Mouse (Mus musculus) B cell, adult 2 months (primary cell): Measurements from ENCODE around the gene Macrod1.

Experiments used
- DNase-seq, 2 experiments: peaks; one replicate each; pipeline ENCODE4 v3.0.0; 2022

Gene Macrod1

DNA sequence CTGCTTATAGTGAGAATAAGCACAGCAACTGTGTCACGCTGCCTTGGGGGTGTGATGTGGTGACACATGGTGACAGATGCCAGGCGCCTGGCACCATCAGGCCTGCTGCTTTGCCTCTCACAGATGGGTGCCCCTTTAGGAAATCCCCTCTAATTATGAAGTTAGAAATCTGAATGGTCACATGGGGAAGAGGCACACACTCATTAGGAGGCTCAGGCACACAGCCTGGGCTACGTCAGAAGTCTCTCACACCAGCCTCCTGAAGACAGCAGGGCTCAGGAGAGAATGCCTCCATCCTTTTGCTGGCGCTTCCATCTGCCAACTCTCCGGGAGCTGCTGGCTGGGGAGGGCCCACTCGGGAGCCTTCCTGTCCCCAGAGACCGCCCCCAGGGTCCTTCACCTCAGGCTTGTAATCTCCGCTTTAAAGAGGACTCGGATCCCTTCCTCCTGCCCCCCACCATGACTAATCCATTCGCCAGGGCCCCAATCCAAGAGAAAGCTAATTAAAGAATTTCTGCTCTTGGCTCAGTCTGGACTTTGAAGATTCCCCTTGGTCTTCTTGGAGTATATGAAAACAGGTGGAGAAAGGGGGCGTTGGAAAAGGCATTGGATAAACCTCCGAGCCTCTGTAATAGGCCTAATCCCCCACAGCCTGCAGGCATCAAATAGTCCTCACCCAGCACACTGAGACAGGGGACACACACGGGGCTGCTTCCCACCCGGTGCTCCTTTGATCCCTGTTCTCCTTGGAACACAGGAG, 26.6 kb downstream of the Macrod1 start:
- peak in 1 of 2 experiments; percentile 19 for DNase-seq

DNA sequence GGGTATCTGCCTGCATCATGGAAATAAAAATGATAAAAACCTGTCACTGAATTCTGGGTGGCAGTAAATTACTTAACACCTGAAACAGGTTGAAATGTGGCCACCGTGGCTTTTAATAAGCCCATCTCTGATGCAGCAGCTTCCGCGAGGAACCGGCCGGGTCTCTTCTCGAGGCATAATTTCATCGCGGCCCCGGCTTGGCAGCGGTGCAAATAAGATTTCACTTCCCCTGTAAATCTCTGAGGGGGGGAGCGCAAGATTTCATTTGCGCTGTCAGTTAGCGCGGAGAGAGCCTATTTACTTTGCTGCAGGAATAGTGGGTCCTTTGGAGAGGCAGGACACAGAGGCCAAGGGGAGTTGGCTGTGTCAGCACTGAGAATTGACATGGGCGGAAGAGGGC, 28.1 kb downstream of the Macrod1 start:
- no peak for DNase-seq

DNA sequence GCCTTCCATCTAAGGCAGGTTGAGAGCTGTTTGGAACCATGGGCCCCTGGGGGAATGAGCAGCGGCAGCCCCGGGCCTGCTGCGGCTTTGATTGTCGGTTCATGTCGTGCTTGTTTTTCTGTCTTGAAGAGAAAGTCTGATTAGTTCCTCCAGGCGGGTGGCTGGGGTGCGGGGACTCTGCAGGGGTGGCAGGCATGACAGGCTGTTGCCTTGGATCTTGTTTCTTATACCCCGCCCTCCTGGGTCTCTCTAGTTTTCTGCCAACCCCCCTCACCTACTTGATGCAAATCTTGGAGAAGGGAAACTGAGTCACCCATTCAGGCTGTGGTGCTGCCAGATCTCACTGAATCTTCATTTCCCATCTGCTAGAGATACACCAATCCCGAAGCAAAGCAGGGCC, 31.9 kb downstream of the Macrod1 start:
- peak in 1 of 2 experiments; percentile 20 for DNase-seq

DNA sequence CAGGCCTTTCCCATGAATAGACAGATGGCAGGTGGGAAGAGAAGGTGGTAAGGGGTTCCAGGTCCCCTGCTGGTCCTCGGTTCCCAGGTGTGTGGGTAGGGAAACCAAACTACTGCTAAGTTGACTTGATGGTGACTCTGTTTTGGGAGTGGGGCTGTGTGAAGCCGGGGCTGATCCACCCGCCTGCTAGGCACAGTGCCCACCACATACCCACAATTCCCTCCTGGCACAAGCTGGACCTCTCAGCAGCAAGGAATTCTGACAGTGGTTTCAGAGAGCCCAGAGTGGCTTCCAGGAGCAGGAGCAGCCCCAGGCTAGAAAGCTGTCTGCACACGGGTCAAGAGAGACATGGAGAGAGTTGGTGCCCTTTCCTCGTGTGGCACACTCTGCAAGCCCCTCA, 32.4 kb downstream of the Macrod1 start:
- no peak for DNase-seq

DNA sequence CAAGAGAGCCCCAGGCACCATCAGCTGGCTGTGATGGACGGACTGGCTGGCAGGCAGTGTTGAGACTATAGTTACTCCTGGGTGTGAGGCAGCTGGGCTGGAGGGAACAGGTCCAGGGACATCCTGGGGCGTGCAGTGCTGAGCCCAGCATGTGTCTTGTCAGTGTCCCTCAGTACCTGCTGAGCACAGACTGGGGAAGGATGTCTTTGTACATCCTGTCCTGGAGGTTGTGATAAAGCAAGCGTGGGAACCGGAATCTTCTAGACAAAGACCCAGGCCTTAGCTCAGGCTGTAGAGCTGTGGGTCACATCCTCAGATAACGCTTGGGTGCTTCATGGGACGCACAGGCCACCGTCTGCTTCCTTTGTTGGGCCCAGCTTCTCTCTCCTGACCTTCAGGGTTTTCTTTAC, 33.2 kb downstream of the Macrod1 start:
- DNase-seq: no peak

DNA sequence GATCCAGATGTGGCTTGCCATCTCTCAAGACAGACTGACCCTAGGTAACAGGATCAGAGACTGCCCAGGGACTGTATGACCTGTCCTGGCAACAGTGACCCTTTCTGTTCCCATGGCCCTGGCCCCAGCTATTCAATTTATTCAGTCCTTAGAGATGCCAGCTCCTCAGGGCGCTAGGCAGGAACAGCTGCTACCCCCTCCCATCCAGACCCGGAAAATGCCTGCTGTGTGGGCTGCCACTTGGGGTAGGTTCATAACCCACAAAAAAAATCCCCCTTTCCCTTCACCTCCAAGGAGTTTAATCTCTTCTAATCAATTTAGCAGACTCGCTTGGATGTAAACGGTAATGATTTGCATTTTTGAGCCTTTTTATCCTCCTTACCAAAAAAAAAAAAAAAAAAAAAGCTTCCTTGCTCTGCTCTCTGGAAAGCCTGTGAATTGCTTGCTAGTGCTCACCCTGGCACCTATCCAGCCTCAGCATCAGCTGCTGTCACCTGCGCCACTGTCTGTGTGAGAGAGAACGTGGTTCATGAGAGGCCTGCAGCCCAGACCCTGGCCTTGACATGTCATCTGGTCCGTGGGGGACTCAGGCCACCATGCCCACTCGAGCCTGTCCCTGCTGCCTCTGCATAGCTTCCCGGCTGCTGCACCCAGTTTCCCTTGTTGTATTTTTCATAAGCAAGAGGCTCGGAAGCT, 33.9 kb downstream of the Macrod1 start:
- DNase-seq: no peak

DNA sequence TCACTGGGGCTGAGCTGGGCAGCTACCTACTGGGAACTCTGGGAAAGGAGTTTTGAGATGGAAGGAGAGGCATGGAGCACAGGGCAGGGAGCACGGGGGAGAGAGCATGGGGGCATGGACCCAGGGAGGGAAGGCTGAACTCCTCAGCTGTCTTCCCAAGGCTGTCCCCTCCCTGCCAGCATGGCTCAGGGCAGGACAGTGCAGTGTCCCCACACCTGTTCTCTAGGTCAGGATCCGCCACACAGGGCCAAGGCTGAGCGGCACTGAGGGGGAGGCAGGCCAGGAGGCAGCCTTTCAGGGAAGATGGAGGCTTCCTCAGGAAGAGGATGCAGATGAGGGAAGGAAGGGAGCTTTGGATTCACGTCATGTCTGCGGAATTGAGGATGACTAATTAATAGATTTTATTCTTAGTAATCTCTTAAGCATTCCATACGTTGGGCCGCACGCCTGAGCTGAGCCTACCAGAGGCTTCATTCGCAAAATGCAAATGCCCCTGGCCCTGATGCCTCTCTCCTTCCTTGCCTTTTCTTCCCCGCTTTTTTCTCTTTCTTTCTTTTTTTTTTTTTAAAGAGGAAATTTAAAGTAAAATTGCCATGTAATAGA, 34.9 kb downstream of the Macrod1 start:
- no peak for DNase-seq

DNA sequence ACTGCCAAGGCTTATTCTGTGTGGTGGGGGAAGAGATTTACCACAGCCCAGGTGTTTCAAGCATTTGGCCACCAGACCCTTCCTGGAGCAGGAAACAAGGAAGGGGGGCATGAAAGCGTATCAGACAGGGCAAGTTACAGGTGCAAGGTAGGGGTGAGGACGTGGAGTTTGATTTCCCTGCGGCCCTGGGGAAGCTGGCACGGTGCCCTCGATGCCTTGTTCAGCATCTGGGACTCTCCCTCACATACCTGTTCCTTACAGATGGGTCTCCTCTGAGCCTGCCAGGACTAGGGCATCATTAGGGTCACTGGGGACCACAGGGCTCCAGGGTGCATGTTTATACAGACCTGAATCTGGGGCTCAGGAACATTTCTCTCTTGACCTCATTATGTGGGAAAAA, 36.1 kb downstream of the Macrod1 start:
- no peak for DNase-seq

DNA sequence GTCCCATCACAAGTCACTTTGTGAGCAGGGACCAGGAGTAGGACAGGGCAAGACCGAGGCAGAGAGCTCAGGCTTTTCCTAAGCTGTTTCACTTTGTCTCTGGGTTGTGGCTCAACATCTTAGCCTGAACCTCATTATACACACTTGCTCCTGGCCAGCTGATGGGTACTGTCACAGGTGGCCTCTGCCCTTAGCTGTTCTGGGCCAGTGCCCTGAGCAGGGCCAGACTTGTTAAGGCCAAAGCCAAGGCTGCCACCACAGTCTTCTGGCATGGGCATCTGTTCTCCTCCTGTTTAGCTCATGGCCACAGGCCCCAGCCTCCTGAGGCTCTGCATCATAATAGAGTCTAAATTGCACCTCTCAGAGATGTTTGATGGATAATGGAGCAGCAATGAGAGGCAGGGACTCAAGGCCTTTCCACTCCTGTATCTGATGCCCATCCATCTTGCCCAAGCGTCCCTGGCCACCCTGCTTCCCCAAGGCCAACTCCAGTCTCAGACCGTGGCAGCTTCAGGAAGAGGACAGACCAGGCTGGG, 43.1 kb downstream of the Macrod1 start:
- DNase-seq: no peak

DNA sequence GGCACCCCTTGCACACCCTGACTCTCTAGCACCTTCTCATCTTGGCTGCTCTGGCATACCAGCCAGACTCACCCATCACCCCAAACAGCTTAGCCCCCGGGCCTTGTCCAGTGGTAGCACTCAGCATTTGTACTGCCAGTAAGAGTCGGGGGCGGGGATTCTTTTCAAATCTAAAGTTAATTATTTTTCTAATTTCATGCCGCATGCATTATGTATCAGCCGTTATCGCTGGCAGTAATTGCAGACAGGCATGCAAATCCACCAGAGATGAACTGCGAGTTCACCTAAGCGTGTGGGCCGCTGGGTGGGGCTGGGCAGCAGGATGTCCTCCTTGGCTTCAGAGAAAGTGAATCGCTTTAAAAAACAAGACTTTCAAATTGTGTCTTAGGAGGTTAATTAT, 45.4 kb downstream of the Macrod1 start:
- DNase-seq: no peak

DNA sequence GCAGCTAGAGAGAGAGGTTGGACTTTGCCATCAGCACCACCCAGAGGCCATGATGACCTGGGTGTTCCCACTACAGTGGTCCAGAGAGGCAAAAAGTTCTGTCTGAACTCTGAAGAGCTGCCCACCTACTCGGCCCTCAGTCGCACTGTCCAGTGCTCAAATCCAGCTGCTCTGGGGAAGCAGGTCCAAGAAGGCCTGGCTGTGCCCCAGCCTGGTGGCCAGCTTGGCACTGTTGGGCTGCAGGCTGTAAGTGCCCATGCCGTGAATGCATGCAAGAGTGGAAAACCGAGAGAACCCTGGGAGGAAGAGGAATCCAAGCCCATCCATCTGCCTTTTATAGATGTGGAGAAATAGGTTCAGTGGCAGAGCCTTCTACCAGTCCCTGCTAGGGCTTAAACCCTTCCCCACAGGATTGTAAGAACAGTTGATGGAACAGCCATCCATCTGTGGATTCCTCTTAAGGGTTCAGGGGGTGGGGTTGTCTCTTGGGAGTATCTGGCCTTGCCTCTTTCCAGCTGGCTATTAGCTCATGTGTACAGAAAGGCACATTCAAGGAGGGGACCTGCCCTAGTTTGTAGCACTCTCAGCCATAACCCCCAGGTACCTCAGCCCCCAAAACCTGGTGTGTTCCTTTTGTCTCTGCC, 46.9 kb downstream of the Macrod1 start:
- no peak for DNase-seq

DNA sequence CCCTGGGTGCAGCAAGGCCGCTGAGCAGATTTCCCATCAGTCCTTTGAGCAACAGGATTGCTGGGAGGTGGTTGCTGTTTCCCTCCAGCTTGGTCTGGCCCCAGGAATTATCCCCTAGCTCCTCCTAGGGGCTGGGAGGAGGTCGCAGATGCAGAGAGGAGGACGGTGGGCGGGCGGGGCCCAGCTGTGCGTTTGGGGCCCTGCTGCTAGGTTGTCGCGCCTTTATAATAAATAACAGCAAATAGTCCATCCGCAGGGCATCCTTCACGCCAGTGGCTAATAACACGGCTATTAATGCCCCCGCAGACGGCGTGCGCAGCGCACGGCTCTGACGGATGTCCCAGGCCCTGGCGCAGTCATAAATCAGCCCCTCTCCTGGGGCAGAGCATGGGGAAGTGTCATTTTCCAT, 47.4 kb downstream of the Macrod1 start:
- no peak for DNase-seq

DNA sequence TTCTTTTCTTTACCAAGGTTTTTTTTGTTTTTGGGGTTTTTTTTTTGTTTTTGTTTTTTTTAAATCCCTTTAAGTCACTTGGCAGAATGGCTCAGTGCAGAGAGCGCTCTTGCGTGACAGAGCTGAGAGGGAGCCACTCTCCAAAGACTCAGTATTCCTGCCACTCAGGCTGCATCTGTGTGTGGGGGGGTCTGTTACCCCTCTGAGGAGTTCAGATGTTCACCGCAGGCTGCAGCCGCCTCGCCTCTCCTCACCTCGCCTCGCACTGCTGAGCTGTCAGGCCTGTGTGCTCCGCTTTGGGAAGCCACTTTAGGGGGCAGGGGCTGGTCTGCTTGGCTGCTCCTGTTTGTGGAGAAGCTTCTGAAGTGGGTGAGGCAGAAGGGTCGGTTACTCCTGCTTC, 48.9 kb downstream of the Macrod1 start, which contains the start of gene Flrt1:
Gene Flrt1 (minus strand): TSS at position 186 of the 400 bp plus-strand sequence.
- DNase-seq: no peak

DNA sequence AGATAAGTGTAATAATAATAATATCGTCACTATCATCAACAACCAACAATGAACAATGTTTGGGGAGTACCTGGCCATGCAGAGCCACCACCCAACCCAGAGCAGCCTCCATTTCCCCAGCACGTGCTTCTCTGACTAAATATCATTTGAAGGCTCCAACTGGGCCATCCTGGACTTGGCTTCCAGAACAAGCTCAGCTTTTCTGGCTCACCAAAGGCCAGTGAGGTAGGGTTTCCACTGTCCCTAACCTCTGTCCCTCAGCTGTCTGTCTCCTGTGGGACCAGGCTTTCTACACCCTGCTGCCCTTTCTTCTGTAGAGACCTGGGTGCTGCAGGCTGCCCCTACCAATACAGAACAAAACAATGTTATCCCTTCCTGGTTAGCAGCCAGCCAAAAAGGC, 50.0 kb downstream of the Macrod1 start:
- no peak for DNase-seq

DNA sequence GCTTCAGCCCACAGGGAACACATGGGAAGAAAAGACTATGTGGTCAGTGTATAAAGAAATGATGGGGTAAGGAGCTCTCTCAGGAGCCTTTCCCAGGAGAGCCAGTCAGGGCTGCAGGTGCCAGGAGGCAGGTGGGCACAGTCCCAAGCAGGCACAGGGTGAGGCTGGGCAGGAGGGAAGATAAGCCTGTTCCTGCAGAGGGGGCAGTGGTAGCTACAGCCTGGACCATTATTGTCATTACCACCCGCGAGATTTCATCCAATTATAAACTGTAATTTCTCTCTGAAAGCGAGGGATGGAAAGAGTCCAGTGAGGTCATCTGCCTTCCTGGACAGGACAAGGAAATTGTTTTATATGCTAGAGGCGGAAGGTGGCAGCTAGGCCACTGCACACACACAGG, 50.6 kb downstream of the Macrod1 start:
- no peak for DNase-seq

DNA sequence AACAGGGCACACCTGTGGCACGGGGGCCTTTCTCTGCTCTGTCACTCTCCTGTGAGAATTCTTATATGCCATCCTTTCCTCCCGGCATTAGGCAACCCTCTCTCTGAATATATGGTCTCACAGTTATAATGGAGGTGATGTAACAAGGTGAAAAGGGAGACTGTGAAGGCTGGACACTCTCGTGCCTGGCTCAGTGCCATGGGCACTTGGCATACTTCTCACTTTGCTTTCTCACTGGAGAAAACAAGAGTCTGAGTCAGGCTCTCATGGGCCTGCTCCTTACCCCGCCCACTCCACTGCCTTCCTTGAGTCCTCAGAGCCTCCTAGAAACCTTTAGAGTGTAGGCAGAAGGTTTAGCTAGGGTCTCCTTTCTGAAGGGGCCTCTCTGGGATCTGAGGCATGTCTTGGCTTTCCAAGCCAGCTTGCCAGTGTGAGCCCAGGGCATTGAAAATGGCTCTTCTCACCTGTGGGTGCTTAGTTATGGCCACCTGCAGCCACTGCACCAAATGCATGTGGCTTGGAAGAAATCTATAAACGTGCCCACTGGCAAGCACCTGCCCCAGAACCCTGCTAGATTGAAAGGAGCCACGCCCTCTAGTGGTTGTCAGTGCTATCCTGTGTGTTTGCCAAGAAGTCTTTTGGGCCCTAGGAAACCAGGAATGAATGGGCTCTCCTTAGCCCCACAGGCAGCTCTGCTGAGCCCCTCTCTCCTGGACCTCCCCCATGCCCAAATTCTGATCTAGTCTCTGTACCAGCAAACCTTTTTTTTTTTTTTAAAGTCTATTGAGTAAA, 51.7 kb downstream of the Macrod1 start:
- peak; percentile 35 to 40 for DNase-seq

DNA sequence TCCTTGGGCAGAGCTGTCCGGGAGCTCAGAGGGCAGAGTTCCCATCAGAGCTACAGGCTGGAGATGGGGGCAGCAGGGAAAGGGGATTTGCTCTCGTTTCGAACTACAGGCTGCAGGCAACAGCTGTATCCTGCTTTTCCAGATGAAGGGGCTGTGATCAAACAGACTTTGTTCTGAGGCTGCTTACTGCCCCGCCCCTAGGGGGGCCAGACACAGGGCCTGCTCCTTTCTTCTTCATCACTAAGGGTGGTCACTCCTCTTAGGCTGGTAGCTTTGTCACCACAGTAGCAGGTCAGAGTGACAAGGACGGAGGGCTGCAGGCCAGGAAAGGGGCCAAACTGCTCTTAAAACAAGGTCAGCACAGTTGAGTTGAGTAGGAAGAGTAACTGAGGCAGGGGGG, 53.5 kb downstream of the Macrod1 start:
- no peak for DNase-seq

DNA sequence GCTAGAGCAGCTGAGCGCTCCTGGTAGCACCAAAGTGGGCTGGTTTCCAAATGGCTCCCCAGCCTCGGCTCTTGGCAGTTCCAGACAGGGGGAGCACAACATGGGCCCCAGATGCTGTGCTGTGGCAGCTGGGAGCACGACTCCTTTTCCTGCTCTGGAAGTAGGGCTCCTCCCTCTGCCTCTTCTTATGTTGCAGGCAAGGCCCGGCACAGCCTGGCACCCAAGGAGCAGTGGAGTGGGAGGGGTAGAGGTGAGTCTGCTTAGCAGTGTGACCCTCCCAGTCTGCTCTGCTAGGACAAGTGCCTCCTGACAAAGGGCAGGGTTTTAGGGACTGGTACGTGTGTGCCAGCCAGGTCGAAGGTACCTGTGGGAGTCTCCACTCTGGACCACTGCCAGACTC, 54.3 kb downstream of the Macrod1 start:
- no peak for DNase-seq

DNA sequence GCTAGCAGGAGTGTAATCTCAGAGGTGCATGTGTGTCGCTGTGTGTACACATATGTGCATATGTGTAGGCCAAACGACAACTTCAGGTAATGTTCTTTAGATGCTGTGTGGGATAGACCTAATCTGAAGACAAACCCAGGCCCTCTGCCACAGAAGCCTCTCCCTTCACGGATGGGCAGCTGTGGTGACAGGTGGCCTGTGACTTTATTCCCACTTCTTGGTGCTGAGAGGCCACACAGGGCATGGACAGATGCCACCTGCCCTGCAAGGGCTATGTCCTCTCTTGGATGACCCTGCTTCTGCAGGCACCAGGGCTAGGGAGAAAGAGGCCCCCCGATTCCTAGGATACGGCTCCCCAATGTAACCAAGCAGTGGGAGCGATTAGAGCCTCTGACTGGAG, 54.7 kb downstream of the Macrod1 start:
- DNase-seq: no peak

DNA sequence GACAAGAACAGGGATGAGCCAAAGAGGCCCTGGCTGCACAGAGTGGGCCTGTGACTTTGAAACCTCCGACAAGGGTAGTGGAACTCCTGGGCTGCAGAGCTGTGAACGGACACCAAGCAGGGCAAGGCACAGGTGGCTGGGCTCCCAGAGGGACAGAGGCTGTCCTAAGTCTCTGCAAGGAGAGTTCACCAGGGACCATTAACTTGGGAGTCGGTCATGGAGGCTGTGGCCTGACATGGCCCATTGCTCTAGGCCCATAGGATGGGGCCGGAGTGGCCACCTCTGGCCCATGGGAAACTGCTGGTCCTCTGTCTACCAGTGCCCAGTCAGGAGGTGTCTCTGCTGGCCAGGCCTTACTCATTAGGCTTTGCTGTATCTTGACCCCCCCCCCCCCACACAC, 55.1 kb downstream of the Macrod1 start:
- DNase-seq: no peak

DNA sequence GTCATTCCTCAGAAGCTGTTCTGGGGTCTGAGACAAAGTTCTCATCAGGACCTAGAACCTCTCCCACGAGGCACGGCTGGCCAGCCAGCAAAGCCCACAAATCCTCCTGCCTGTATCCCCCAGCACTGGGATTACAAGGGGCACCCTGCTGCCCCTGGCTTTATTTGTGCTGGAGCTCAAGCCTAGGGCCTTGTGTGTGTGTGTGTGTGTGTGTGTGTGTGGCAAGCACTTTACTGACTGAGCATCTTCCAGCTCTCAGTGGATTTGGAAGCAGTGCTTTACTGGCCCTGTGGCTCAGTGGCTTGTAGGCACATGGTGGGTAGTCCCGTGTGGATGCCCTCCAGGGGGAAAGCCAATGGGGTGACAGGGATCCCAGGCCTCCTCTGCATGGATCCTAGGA, 56.0 kb downstream of the Macrod1 start:
- no peak for DNase-seq

DNA sequence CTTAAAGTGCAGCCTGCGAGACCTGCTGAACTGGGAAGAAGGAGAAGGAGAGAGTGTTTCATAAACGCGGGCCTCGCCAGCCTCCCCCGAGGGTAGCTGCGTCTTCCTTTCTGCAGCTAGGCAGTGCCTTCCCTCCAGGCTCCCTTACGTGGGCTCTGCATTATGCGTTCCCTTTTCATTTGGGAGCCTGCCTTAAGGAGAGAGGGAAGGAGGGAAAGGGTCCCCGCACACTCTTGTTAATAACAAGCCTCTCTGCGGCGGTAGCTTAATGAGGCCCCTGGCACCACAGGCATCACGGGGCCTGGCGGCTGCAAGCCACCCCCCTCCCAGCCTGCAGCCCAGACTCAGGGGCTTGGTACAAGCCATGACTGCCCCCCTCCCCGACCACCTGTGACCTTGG, 57.0 kb downstream of the Macrod1 start:
- no peak for DNase-seq
